Mouse (Mus musculus) cerebellum, adult 2 months (tissue): ENCODE data around the gene Bicra.

Experiments used
- CTCF ChIP-seq: fragments of 200-500 bp; IDR thresholded peaks from 2 replicates; pipeline ENCODE4 v1.5.1; 2011; ENCODE audit warnings: low read depth, mild to moderate bottlenecking, control low read depth, low read length, moderate library complexity, borderline replicate concordance; ENCODE audit not compliant: insufficient read depth
- POLR2A ChIP-seq: fragments of 200-500 bp; IDR thresholded peaks from 2 replicates; pipeline ENCODE4 v1.6.1; 2011; ENCODE audit warnings: low read length, control low read depth, borderline replicate concordance; ENCODE audit not compliant: insufficient read depth

GRCm38 (mm10) chr7:15938621-15939020 is 109.1 kb downstream of the Bicra start:
- TF ChIP-seq POLR2A = no peak
- no peak for TF ChIP-seq CTCF
